Mouse (Mus musculus) c-Kit-positive CD71-negative TER-119-negative erythroid progenitor cells, embryonic 14.5 days (primary cell): ENCODE results near the gene Gm8206.
"Not testable (repeated sequence)": the region's sequence is repeated elsewhere in the genome, so short reads cannot be mapped to it uniquely, and the experiment has no call there.

Experiments used
- DNase-seq: peaks from one replicate; pipeline ENCODE4 v3.0.0-alpha.2; 2013; ENCODE audit warnings: low read depth

The Gm8206 gene

DNA sequence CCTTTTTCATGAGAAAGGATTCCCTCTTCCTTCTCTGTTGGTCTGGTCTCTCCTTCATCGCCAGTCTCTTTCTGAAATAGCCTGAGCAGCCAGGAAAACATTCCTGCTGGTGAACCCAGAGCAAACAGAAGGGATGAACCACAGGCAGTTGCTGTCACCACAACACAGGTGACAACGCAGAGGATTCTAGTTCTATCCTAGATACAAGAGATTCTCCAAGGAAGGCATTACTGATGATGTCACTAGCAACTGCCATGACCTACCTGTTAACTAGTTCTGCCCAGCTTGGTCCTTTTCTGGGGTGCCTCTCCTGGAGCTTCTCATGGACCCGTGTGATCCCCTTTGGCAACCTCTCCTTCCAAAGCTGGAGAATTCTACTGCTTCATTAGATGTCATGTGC, at the start of gene Gm8206:
Gm8206 (minus strand) TSS at position 101 of the 400 bp plus-strand sequence.
- DNase-seq, result not testable (repeated sequence)

DNA sequence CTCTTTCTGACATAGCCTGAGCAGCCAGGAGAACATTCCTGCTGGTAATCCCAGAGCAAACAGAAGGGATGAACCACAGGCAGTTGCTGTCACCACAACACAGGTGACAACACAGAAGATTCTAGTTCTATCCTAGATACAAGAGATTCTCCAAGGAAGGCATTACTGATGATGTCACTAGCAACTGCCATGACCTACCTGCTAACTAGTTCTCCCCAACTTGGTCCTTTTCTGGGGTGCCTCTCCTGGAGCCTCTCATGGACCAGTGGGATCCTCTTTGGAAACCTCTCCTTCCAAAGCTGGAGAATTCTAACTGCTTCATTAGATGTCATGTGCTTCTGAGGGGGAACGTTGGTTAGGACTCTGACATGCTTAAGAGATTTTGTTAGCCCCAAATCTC, 32.0 kb upstream of the Gm8206 start, which contains the start of gene Gm3476:
Gm3476 (minus strand) TSS at position 101 of the 400 bp plus-strand sequence.
- DNase-seq, result not testable (repeated sequence)

DNA sequence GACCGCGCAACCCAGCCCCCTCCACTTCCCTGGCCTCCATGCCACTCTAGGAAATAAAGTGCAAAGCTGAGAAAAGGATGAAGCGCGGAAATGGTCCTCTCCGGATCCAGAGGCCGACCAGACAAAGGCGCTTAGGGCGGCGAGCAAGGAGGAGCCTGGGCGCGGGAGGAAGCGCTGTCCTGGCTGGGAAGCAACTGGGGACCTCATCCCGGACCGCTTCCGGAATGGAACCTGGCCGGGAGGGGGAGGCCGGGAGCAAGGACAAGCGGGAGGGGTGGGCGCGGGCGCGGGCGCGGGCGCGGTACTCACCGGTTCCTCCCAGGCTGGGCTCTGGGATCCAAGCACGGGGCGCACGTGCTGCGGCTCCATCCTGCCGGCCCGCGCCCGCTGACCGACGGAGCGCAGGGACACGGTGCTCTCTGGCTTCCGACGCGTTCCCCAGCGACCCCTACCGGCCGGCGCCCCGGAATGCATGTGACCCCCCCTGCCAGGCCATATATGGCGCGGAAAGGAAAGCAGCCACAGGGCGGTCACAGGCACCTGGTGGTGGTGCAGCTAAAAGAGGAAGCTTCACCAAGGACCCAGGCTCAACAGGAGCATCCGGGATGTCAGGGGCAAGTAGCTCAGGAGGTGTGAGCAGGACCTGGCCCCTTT, 14.7 kb upstream of the Gm8206 start, which contains the start of gene Gm3468:
Gm3468 (minus strand) TSS at position 394 of the 654 bp plus-strand sequence.
- DNase-seq, result not testable (repeated sequence)

DNA sequence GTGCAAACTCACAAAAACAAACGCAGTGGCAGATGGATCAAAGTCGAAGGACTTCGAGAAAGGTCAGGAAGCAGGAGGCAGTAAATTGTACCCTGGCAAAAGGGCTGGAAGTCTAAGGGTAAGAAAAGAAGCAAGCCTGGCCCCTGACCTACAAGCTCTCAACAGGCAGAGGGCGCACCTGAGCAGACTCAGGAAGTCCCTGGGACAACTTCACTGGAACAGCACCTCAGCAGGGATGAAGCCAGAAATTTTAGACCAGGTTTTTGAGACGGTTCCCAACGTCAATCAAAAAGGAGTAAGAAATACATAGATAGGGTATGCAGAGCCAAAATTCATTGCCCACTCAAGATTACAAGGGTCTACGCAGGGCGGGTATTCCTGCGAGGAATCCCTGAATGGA, 13.8 kb upstream of the Gm8206 start:
- DNase-seq, result not testable (repeated sequence)

DNA sequence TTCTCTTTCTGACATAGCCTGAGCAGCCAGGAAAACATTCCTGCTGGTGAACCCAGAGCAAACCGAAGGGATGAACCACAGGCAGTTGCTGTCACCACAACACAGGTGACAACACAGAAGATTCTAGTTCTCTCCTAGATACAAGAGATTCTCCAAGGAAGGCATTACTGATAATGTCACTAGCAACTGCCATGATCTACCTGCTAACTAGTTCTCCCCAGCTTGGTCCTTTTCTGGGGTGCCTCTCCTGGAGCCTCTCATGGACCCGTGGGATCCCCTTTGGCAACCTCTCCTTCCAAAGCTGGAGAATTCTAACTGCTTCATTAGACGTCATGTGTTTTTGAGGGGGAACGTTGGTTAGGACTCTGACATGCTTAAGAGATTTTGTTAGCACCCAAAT, 35.6 kb downstream of the Gm8206 start, which contains the start of gene Gm6337:
Gm6337 (minus strand) TSS at position 101 of the 400 bp plus-strand sequence.
- not testable (repeated sequence) for DNase-seq

DNA sequence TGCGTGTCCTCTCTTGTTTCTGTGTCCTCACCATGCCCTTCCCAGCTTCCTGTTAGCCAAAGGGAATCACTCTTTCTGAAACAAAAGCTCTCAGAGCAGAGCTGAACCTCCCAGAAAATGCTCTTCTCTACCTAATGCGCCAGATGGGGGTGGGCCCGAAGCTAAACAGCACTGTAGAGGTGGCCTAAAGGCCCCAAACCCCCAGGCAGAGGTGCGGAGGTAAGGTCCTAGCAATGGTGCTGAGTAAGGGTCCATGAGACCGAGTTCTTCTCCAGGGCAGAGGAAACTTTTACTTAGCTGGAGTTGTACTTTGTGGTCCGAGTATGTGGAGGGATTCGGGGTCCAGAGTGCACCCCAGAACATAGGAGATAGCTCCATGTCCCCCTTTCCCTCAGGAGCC, 106.6 kb downstream of the Gm8206 start:
- DNase-seq, result not testable (repeated sequence)

DNA sequence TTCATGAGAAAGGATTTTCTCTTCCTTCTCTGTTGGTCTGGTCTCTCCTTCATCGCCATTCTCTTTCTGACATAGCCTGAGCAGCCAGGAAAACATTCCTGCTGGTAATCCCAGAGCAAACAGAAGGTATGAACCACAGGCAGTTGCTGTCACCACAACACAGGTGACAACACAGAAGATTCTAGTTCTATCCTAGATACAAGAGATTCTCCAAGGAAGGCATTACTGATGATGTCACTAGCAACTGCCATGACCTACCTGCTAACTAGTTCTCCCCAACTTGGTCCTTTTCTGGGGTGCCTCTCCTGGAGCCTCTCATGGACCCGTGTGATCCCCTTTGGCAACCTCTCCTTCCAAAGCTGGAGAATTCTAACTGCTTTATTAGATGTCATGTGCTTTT, 114.7 kb downstream of the Gm8206 start, which contains the start of gene Gm3453:
Gm3453 (minus strand) TSS at position 101 of the 400 bp plus-strand sequence.
- not testable (repeated sequence) for DNase-seq
